Mouse (Mus musculus): ENCODE results near the gene Pkd1l3. TPM values are rescaled to one million over a fixed set of nuclear protein-coding genes. Genes with fewer than 3 reads are reported as not detected.

Pkd1l3 gene
- polyA plus RNA-seq, 1 experiment: not detected

DNA sequence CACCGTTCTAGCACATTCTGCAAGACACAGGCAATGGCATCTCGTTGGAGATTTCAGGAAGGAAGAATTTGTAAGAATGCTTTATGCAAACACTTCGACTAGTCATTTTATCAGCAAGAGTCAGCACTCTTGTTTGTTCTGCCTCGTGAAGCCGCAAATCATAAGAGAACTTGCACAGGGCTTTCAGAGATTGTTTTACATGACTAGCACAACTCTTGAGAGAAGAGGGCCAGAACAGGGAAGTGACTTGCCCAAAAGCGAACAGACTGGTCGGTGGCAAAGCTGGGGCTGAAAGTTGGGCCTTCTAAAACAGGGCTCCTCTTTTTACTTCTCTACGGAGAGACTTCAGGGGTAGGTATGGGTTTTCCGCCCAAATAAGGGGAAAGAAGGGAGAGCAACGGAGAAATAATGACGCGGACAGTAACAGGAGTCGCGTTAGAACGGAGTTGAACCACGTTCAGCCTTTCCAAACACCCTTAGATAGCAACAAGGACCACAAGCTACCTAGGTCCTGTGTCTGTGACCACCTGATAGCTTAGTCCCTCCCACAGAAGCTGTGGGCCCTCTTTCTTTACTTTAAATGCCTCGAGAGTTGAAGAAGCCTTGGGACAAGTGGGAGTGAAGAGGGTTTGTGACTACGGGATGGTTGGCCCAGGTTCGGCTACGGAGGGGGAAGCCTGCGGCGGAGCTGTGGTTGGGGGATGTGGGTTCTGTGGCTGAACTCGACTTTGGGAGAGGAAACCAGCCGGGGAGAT is 90.4 kb downstream of the Pkd1l3 start:
- H3K79me3 ChIP-seq (ENCODE audit: low read depth): no peaks in the 10 kb centered on the region
- TF ChIP-seq MAX (IDR thresholded peaks at IDR 0.05) (no peak), CTCF (IDR thresholded peaks at IDR 0.05; ENCODE audit: control insufficient read depth, insufficient read depth, insufficient read length) (no peak), MYOD1 (IDR thresholded peaks at IDR 0.05; ENCODE audit: control insufficient read depth, insufficient read length, low read depth) (no peak), USF1 (IDR thresholded peaks at IDR 0.05; ENCODE audit: low read depth) (no peak), CEBPB (IDR thresholded peaks at IDR 0.05; ENCODE audit: low read depth) (no peak), FOSL1 (IDR thresholded peaks at IDR 0.05; ENCODE audit: insufficient read depth, low read length, poor library complexity, severe bottlenecking) (no peak), MYOG (IDR thresholded peaks at IDR 0.05; ENCODE audit: control insufficient read depth, extremely low read depth, insufficient read length) (no peak)
- peaks cover 22% of the 10 kb centered on the region for H3K36me3 ChIP-seq (ENCODE audit: control insufficient read depth, insufficient read depth)
- H3K27me3 ChIP-seq (ENCODE audit: control insufficient read depth, insufficient read depth, insufficient read length): peaks cover 4% of the 10 kb centered on the region
- peak overlapping the region; percentile 59 for H3ac ChIP-seq (ENCODE audit: control insufficient read depth, insufficient read length, low read depth)
- H3K4me3 ChIP-seq (ENCODE audit: insufficient read depth, poor library complexity, severe bottlenecking): peak overlapping the region; percentile 29
- peaks cover 14% of the 10 kb centered on the region for H3K79me2 ChIP-seq (ENCODE audit: control insufficient read depth, insufficient read depth)

DNA sequence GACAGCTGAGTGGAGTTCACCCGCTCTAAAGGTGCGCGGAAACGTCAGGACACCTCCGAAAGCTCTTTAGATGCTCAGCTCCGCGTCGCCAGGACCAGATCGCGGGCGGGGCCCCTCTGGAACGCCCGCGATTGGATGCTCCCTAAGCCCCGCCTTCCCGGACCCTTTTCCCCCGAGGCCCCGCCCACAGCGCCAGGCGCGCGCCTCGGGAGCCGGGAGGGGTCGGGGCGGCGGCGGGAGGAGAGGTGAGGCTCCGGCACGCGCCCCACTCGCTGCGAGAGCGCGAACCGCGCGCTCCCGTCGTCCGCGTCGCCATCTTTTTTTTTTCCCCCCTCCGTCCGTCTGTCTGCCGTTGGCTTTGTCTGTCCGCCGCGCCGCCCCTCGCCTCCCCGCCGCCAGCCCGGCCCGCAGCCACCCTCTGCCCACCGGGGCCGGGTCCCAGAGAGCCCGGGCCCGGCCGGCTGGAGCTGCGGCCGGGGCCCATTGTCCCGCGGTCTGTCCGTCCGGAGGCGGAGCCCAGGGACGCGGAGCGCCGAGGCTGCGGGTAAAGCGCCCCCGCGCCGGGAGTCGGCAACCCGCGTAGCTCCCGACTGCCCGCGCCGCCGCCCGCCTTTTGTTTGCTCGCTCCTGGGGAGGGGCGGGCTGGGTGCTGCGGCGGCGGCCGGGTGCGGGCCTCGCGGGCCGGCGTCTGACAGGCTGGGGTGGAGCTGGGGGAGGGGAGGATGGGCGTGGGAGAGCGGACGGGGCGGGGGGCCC is 91.2 kb downstream of the Pkd1l3 start, which contains the start of gene Zfp821:
Gene Zfp821 (plus strand): TSS at position 227 of the 756 bp plus-strand sequence.
- TF ChIP-seq CTCF (IDR thresholded peaks at IDR 0.05; ENCODE audit: control insufficient read depth, insufficient read depth, insufficient read length): no peak
- TF ChIP-seq MAX (IDR thresholded peaks at IDR 0.05): no peak
- TF ChIP-seq FOSL1 (IDR thresholded peaks at IDR 0.05; ENCODE audit: insufficient read depth, low read length, poor library complexity, severe bottlenecking): no peak
- no peak for TF ChIP-seq MYOD1 (IDR thresholded peaks at IDR 0.05; ENCODE audit: control insufficient read depth, insufficient read length, low read depth)
- no peak for TF ChIP-seq CEBPB (IDR thresholded peaks at IDR 0.05; ENCODE audit: low read depth)
- TF ChIP-seq MYOG (IDR thresholded peaks at IDR 0.05; ENCODE audit: control insufficient read depth, extremely low read depth, insufficient read length): no peak
- TF ChIP-seq USF1 (IDR thresholded peaks at IDR 0.05; ENCODE audit: low read depth): no peak
- Histone ChIP-seq H3K4me3 (ENCODE audit: insufficient read depth, poor library complexity, severe bottlenecking) (peak within 1 kb of the TSS; percentile 66), H3K79me2 (ENCODE audit: control insufficient read depth, insufficient read depth) (peaks cover 14% of the 10 kb centered on the region), H3K27me3 (ENCODE audit: control insufficient read depth, insufficient read depth, insufficient read length) (peaks cover 4% of the 10 kb centered on the region), H3ac (ENCODE audit: control insufficient read depth, insufficient read length, low read depth) (peak within 1 kb of the TSS; percentile 69), H3K79me3 (ENCODE audit: low read depth) (no peaks in the 10 kb centered on the region), H3K36me3 (ENCODE audit: control insufficient read depth, insufficient read depth) (peaks cover 29% of the 10 kb centered on the region)

DNA sequence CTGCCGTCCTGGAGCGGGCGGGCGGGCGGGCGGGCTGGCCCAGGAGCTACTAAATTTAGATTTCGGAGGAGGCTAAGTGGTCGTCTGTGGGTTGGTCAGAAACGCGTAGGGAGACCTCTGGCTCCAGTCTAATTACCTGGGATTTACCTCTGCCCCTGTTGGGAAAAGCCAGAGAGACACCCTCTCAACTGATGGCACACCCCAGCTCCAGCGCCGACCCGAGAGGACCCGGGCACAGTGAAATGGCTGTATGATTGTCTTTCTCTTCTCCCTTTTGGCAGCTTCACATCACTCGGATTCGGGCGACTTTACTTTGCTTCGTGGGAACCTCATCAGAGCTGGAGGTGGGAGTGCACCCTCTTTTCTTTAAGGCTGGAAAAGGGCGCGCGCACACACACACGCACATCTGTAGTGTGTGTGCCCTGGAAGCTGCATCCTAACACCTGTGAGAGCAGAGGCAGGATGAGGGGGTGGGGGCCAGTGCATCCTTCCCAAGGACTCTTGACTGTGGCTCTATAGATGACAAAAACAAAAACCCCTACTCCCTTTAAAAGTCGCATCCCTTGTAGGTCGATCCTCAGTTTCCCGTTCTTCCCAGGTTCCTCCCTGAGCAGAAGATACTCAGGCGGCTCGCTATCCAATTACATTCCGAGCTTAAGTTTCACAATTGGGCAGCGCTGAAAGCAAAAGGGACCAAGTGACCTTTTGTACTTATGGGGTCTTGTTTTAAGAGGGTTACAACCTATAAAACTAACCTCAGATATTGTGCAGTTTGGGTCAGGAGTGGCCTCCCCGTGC is 92.0 kb downstream of the Pkd1l3 start:
- Histone ChIP-seq H3K79me3 (ENCODE audit: low read depth) (no peaks in the 10 kb centered on the region), H3K4me3 (ENCODE audit: insufficient read depth, poor library complexity, severe bottlenecking) (peak overlapping the region; percentile 66), H3K27me3 (ENCODE audit: control insufficient read depth, insufficient read depth, insufficient read length) (no peaks in the 10 kb centered on the region), H3K79me2 (ENCODE audit: control insufficient read depth, insufficient read depth) (peaks cover 14% of the 10 kb centered on the region), H3K36me3 (ENCODE audit: control insufficient read depth, insufficient read depth) (peaks cover 37% of the 10 kb centered on the region), H3ac (ENCODE audit: control insufficient read depth, insufficient read length, low read depth) (peak overlapping the region; percentile 50)
- TF ChIP-seq MYOD1 (IDR thresholded peaks at IDR 0.05; ENCODE audit: control insufficient read depth, insufficient read length, low read depth) (no peak), MYOG (IDR thresholded peaks at IDR 0.05; ENCODE audit: control insufficient read depth, extremely low read depth, insufficient read length) (no peak), USF1 (IDR thresholded peaks at IDR 0.05; ENCODE audit: low read depth) (no peak), CTCF (IDR thresholded peaks at IDR 0.05; ENCODE audit: control insufficient read depth, insufficient read depth, insufficient read length) (no peak), CEBPB (IDR thresholded peaks at IDR 0.05; ENCODE audit: low read depth) (no peak), FOSL1 (IDR thresholded peaks at IDR 0.05; ENCODE audit: insufficient read depth, low read length, poor library complexity, severe bottlenecking) (no peak), MAX (IDR thresholded peaks at IDR 0.05) (no peak)

- H3K79me2 ChIP-seq (ENCODE audit: control insufficient read depth, insufficient read depth): peaks cover 14% of the 10 kb centered on the region
- H3K4me3 ChIP-seq (ENCODE audit: insufficient read depth, poor library complexity, severe bottlenecking): no peak overlapping the region
- H3K27me3 ChIP-seq (ENCODE audit: control insufficient read depth, insufficient read depth, insufficient read length): no peaks in the 10 kb centered on the region
- H3K79me3 ChIP-seq (ENCODE audit: low read depth): no peaks in the 10 kb centered on the region
- TF ChIP-seq CTCF (IDR thresholded peaks at IDR 0.05; ENCODE audit: control insufficient read depth, insufficient read depth, insufficient read length) (peak; percentile 48), MYOD1 (IDR thresholded peaks at IDR 0.05; ENCODE audit: control insufficient read depth, insufficient read length, low read depth) (no peak), USF1 (IDR thresholded peaks at IDR 0.05; ENCODE audit: low read depth) (no peak)
- H3ac ChIP-seq (ENCODE audit: control insufficient read depth, insufficient read length, low read depth): no peak overlapping the region
- H3K36me3 ChIP-seq (ENCODE audit: control insufficient read depth, insufficient read depth): peaks cover 42% of the 10 kb centered on the region
Observed at GRCm38 (mm10) chr8:109706874-109707237, 92.5 kb downstream of the Pkd1l3 start.

GRCm38 (mm10) chr8:109707921-109708320 is 93.6 kb downstream of the Pkd1l3 start:
- H3K79me2 ChIP-seq (ENCODE audit: control insufficient read depth, insufficient read depth): peaks cover 14% of the 10 kb centered on the region
- no peak overlapping the region for H3ac ChIP-seq (ENCODE audit: control insufficient read depth, insufficient read length, low read depth)
- H3K79me3 ChIP-seq (ENCODE audit: low read depth): no peaks in the 10 kb centered on the region
- no peaks in the 10 kb centered on the region for H3K27me3 ChIP-seq (ENCODE audit: control insufficient read depth, insufficient read depth, insufficient read length)
- no peak overlapping the region for H3K4me3 ChIP-seq (ENCODE audit: insufficient read depth, poor library complexity, severe bottlenecking)
- TF ChIP-seq MYOG (IDR thresholded peaks at IDR 0.05; ENCODE audit: control insufficient read depth, extremely low read depth, insufficient read length) (no peak), CTCF (IDR thresholded peaks at IDR 0.05; ENCODE audit: control insufficient read depth, insufficient read depth, insufficient read length) (no peak), USF1 (IDR thresholded peaks at IDR 0.05; ENCODE audit: low read depth) (no peak), FOSL1 (IDR thresholded peaks at IDR 0.05; ENCODE audit: insufficient read depth, low read length, poor library complexity, severe bottlenecking) (no peak), MYOD1 (IDR thresholded peaks at IDR 0.05; ENCODE audit: control insufficient read depth, insufficient read length, low read depth) (no peak), MAX (IDR thresholded peaks at IDR 0.05) (no peak), CEBPB (IDR thresholded peaks at IDR 0.05; ENCODE audit: low read depth) (no peak)
- H3K36me3 ChIP-seq (ENCODE audit: control insufficient read depth, insufficient read depth): peaks cover 42% of the 10 kb centered on the region

All from C2C12 (cell line).